Mouse (Mus musculus) neural tube, embryonic 15.5 days (tissue): Measurements from ENCODE around the gene Iqcd. TPM values are rescaled to one million over a fixed set of nuclear protein-coding genes. Genes with fewer than 3 reads are reported as not detected.
A peak's percentile ranks its signal among the peaks of the same experiment; 100 is the strongest.

Experiments
- ATAC-seq: fragments of 200-750 bp; cut with Nextera tagmentation; 2 replicates; pipeline ENCODE4 v1.8.0; 2017; ENCODE audit warnings: mild to moderate bottlenecking, moderate TSS enrichment, moderate library complexity; ENCODE audit not compliant: low FRiP score
- H3K27ac ChIP-seq: fragments of 300-500 bp; sonication (generic); replicated peaks from 2 replicates; pipeline ENCODE4 v1.5.1; 2015; ENCODE audit warnings: mild to moderate bottlenecking, inconsistent platforms
- H3K27me3 ChIP-seq: fragments of 300-500 bp; sonication (generic); replicated peaks from 2 replicates; pipeline ENCODE4 v1.6.1; 2015; ENCODE audit warnings: inconsistent platforms
- H3K36me3 ChIP-seq: fragments of 300-500 bp; sonication (generic); 2 replicates; pipeline ENCODE4 v1.6.1; 2015; ENCODE audit warnings: inconsistent platforms
- H3K4me1 ChIP-seq: fragments of 300-500 bp; sonication (generic); 2 replicates; pipeline ENCODE4 v1.6.1; 2015; ENCODE audit warnings: inconsistent platforms
- H3K4me2 ChIP-seq: fragments of 300-500 bp; sonication (generic); 2 replicates; pipeline ENCODE4 v1.6.1; 2015; ENCODE audit warnings: inconsistent platforms, mild to moderate bottlenecking, moderate library complexity
- H3K4me3 ChIP-seq: fragments of 300-500 bp; sonication (generic); replicated peaks from 2 replicates; pipeline ENCODE4 v1.5.1; 2015; ENCODE audit warnings: mild to moderate bottlenecking, inconsistent platforms
- H3K9ac ChIP-seq: fragments of 300-500 bp; sonication (generic); replicated peaks from 2 replicates; pipeline ENCODE4 v1.6.1; 2015; ENCODE audit warnings: mild to moderate bottlenecking, inconsistent platforms
- H3K9me3 ChIP-seq: fragments of 300-500 bp; sonication (generic); replicated peaks from 2 replicates; pipeline ENCODE4 v1.6.1; 2016; ENCODE audit warnings: inconsistent platforms
- WGBS: fragments of 180-500 bp; shearing (Covaris S2); methylation state at CpG from one replicate; pipeline ENCODE4 v1.1.7; 2015; ENCODE audit warnings: mixed read lengths; 5-methylcytosine and 5-hydroxymethylcytosine counted together
- polyA plus RNA-seq: library from polyadenylated mRNA; unstranded; fragments of >200 nt; fragmentation: Nextera tagmentation; extraction: Ambion mirVana; gene quantifications from 2 replicates; pipeline ENCODE4 v1.2.1, GENCODE M21; 2015

Gene Iqcd
- polyA plus RNA-seq, 1 experiment from 2014 or later = 1.5 TPM

DNA sequence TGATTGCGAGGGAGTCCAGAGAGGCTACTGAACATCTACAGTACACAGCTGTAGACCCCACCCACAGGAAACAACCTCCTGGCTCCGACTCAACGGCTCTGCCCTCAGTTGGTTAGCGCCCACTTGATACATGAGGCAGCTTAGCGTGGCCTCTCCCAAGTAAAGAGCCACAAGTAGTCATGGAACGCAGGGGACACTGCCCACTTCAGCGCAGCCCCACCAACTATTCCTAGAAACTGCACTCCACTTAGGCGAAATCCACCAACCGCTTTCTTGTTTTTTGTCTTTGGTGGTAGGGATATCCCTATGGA is 1.2 kb upstream of the Iqcd start:
- 34% methylated on average over 9 of the region's 9 CpGs for WGBS
- Histone ChIP-seq H3K4me1 (peaks cover 37% of the 10 kb centered on the region), H3K9ac (peak overlapping the region; percentile 93)

DNA sequence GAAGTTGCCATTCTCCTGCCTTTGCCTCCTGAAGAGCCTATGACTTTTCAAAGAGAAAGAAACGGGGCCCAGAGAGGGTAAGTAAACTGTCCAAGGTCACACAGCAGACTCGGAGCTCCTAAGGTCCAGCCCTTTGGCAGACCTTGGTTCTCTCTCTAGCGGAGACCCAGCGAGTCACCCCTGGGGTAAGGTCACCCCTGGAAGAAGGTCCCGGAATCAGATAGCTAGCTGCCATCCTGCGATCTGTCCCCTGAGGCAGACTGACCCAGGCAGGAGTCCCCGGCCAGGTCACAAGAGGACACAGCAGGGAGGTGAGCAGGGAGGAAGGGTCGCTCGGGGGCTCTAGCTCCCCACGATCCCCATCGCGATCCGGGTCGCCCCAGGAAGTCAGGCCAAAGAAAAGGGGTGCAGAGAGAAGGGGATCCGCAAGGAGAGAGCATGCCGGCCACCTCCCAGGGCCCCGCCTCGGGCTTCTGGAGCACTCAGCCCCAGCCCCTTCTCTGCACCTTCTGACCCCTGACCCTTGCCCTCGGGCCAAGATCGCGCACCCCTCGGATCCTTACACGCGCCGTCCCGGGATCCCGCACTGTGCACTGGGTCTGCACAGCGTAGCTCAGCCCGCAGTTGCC is 762 bp upstream of the Iqcd start:
- H3K36me3 ChIP-seq = peaks cover 8% of the 10 kb centered on the region; the same call in 1 of the 2 replicates
- ATAC-seq = peak; percentile 3; the same call in 1 of the 2 replicates

More for the DNA sequence above, 1.2 kb upstream of the Iqcd start:
- peak overlapping the region; percentile 97 for H3K4me2 ChIP-seq
- H3K27me3 ChIP-seq = no peaks in the 10 kb centered on the region
- no peaks in the 10 kb centered on the region for H3K9me3 ChIP-seq
- H3K36me3 ChIP-seq = peaks cover 11% of the 10 kb centered on the region; the same call in 1 of the 2 replicates
- peak overlapping the region; percentile 88 for H3K27ac ChIP-seq
- ATAC-seq = no peak
- peak overlapping the region; percentile 92 for H3K4me3 ChIP-seq

GRCm38 (mm10) chr5:120590356-120591010 is 1.7 kb downstream of the Iqcd start:
- H3K27ac ChIP-seq = no peak overlapping the region
- H3K9me3 ChIP-seq = no peaks in the 10 kb centered on the region
- peaks cover 28% of the 10 kb centered on the region for H3K4me1 ChIP-seq
- no peak for ATAC-seq
- H3K9ac ChIP-seq = no peak overlapping the region
- H3K27me3 ChIP-seq = no peaks in the 10 kb centered on the region
- no peak overlapping the region for H3K4me3 ChIP-seq
- 79% methylated on average over 16 of the region's 16 CpGs for WGBS
- H3K4me2 ChIP-seq = no peak overlapping the region
- no peaks in the 10 kb centered on the region for H3K36me3 ChIP-seq

More for the DNA sequence above, 762 bp upstream of the Iqcd start:
- 3% methylated on average over 29 of the region's 29 CpGs for WGBS
- peak overlapping the region; percentile 93 for H3K9ac ChIP-seq
- H3K4me3 ChIP-seq = peak overlapping the region; percentile 92
- H3K4me2 ChIP-seq = peak overlapping the region; percentile 97
- no peaks in the 10 kb centered on the region for H3K27me3 ChIP-seq
- peaks cover 37% of the 10 kb centered on the region for H3K4me1 ChIP-seq
- no peaks in the 10 kb centered on the region for H3K9me3 ChIP-seq
- H3K27ac ChIP-seq = peak overlapping the region; percentile 88

DNA sequence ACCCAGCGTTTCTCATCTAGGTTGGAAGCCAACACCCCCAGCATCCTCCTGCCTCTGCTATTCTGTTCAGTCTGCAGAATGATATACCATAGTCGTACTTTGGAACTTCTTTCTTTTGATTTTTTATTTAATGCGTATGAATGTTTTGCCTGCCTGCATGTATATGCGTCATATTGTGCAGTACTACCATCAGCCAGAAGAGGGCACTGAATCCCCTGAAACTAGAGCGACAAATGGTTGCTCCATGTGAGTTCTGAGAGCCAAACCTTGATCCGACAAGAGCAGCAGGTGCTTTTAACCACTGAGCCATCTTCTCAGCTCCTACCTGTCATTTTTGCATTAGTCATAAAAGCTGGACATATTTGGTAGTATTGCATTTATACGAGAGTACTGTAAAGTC is 3.3 kb downstream of the Iqcd start:
- H3K9ac ChIP-seq = no peak overlapping the region
- no peak overlapping the region for H3K27ac ChIP-seq
- no peak overlapping the region for H3K4me3 ChIP-seq
- no peaks in the 10 kb centered on the region for H3K9me3 ChIP-seq
- peaks cover 15% of the 10 kb centered on the region for H3K4me1 ChIP-seq
- H3K4me2 ChIP-seq = no peak overlapping the region
- H3K27me3 ChIP-seq = no peaks in the 10 kb centered on the region
- ATAC-seq = no peak
- WGBS = 74% methylated on average over 7 of the region's 7 CpGs
- H3K36me3 ChIP-seq = no peaks in the 10 kb centered on the region

- H3K27me3 ChIP-seq = no peaks in the 10 kb centered on the region
- no peak overlapping the region for H3K4me3 ChIP-seq
- H3K9me3 ChIP-seq = no peaks in the 10 kb centered on the region
- no peak overlapping the region for H3K9ac ChIP-seq
- H3K4me2 ChIP-seq = no peak overlapping the region
- H3K4me1 ChIP-seq = no peaks in the 10 kb centered on the region
- no peaks in the 10 kb centered on the region for H3K36me3 ChIP-seq
- no peak overlapping the region for H3K27ac ChIP-seq
- 80% methylated on average over 6 of the region's 6 CpGs for WGBS
- ATAC-seq = no peak
These were observed 5.7 kb downstream of the Iqcd start for GRCm38 (mm10) chr5:120594485-120594884.

DNA sequence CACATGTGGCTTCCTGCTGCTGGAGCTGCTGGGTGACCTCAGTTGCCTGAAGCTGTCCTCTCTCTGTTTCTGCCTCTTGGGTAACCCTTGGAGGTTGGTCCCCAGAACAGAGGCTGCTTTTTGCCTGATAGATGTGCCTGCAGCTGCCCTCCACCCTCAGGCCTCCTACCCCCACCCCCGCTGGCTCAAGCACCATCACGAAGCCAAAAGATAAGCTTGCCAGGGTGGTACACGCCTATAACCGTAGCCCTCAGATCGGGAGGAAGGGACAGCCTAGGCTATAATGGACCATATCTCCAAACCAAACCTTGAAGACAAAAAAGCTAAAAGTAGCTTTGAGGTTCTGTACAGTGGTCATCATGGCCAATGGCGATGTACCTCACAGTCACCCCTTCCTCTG is 10.8 kb downstream of the Iqcd start:
- no peaks in the 10 kb centered on the region for H3K27me3 ChIP-seq
- H3K36me3 ChIP-seq = no peaks in the 10 kb centered on the region
- no peak overlapping the region for H3K9ac ChIP-seq
- H3K4me3 ChIP-seq = no peak overlapping the region
- no peaks in the 10 kb centered on the region for H3K4me1 ChIP-seq
- no peak overlapping the region for H3K27ac ChIP-seq
- ATAC-seq = no peak
- WGBS = 92% methylated on average over 6 of the region's 6 CpGs
- no peaks in the 10 kb centered on the region for H3K9me3 ChIP-seq
- no peak overlapping the region for H3K4me2 ChIP-seq

GRCm38 (mm10) chr5:120600946-120601668 is 12.3 kb downstream of the Iqcd start:
- no peaks in the 10 kb centered on the region for H3K27me3 ChIP-seq
- H3K27ac ChIP-seq = no peak overlapping the region
- H3K9me3 ChIP-seq = no peaks in the 10 kb centered on the region
- H3K4me1 ChIP-seq = peaks cover 5% of the 10 kb centered on the region
- H3K4me2 ChIP-seq = no peak overlapping the region
- WGBS = 48% methylated on average over 11 of the region's 11 CpGs
- ATAC-seq = no peak
- no peaks in the 10 kb centered on the region for H3K36me3 ChIP-seq
- no peak overlapping the region for H3K9ac ChIP-seq
- H3K4me3 ChIP-seq = no peak overlapping the region

GRCm38 (mm10) chr5:120602210-120602609 is 13.4 kb downstream of the Iqcd start:
- no peak overlapping the region for H3K27ac ChIP-seq
- H3K4me1 ChIP-seq = peaks cover 5% of the 10 kb centered on the region
- 93% methylated on average over 12 of the region's 12 CpGs for WGBS
- ATAC-seq = no peak
- H3K9me3 ChIP-seq = no peaks in the 10 kb centered on the region
- no peak overlapping the region for H3K4me3 ChIP-seq
- no peak overlapping the region for H3K9ac ChIP-seq
- H3K36me3 ChIP-seq = no peaks in the 10 kb centered on the region
- H3K4me2 ChIP-seq = no peak overlapping the region
- no peaks in the 10 kb centered on the region for H3K27me3 ChIP-seq

DNA sequence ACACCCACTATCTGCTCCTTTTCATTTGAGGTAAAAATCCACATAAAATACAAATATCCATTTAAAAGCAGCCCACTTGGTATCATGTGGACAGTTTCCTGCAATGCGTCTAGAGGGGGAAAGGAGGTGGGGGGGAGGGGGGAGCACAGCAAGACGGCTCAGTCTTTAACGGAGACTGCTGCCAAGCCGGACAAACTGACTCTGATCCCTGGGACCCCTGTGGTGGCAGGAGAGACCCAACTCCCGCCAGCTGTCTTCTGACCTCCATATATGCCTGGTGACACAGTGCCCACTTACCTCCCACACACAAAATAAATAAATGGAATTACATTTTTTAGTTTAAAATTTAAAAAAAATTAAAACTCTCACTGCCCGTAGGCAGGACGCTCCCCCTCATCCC is 14.7 kb downstream of the Iqcd start:
- 59% methylated on average over 7 of the region's 7 CpGs for WGBS
- Histone ChIP-seq H3K4me3 (no peak overlapping the region), H3K27me3 (no peaks in the 10 kb centered on the region), H3K27ac (no peak overlapping the region), H3K9ac (no peak overlapping the region), H3K4me1 (peaks cover 5% of the 10 kb centered on the region), H3K9me3 (no peaks in the 10 kb centered on the region), H3K36me3 (peaks cover 5% of the 10 kb centered on the region), H3K4me2 (no peak overlapping the region)
- no peak for ATAC-seq

- Histone ChIP-seq H3K4me2 (peak overlapping the region; percentile 65), H3K27ac (peak overlapping the region; percentile 74), H3K4me3 (peak overlapping the region; percentile 35), H3K27me3 (no peaks in the 10 kb centered on the region), H3K9ac (0 out of 2 replicates have a peak overlapping the region, but pooled peaks have one; percentile 47), H3K9me3 (no peaks in the 10 kb centered on the region), H3K36me3 (peaks cover 5% of the 10 kb centered on the region), H3K4me1 (peaks cover 13% of the 10 kb centered on the region)
- WGBS = 3% methylated on average over 6 of the region's 6 CpGs
- ATAC-seq = no peak; the same call in 1 of the 2 replicates
These were observed 16.0 kb downstream of the Iqcd start for GRCm38 (mm10) chr5:120604839-120605238.

DNA sequence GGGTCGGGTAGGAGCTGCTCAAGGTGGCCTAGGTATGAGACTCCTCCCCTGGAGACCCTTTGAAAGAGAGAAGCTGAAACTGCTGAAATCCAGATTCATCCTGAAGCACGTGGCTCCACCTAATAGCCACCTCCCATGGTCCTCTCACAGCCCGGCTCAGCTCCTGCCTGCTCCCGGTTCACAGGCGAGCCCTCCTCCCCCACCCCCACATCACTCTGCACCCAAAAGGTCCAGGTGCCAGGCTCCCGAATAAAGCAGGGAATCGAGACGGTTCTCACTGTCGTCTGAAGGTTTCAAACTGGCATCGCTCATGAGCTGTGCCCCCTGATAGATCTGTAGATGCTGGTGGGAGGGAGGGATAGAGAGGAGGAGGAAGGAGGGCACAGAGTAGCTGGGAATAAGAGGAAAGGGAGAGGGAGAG is 16.4 kb downstream of the Iqcd start:
- no peaks in the 10 kb centered on the region for H3K9me3 ChIP-seq
- ATAC-seq = peak; percentile 51
- 5% methylated on average over 10 of the region's 10 CpGs for WGBS

GRCm38 (mm10) chr5:120605688-120606087 is 16.9 kb downstream of the Iqcd start:
- Histone ChIP-seq H3K36me3 (peaks cover 5% of the 10 kb centered on the region), H3K9ac (no peak overlapping the region)

More for the DNA sequence above, 16.4 kb downstream of the Iqcd start:
- peaks cover 5% of the 10 kb centered on the region for H3K36me3 ChIP-seq
- H3K4me1 ChIP-seq = peaks cover 17% of the 10 kb centered on the region
- H3K4me3 ChIP-seq = peak overlapping the region; percentile 35
- H3K27me3 ChIP-seq = no peaks in the 10 kb centered on the region
- peak overlapping the region; percentile 74 for H3K27ac ChIP-seq
- H3K4me2 ChIP-seq = peak overlapping the region; percentile 65
- peak overlapping the region; percentile 47 for H3K9ac ChIP-seq

More at GRCm38 (mm10) chr5:120605688-120606087, 16.9 kb downstream of the Iqcd start:
- Histone ChIP-seq H3K4me1 (peaks cover 22% of the 10 kb centered on the region), H3K4me2 (peak overlapping the region; percentile 65), H3K27me3 (no peaks in the 10 kb centered on the region), H3K4me3 (peak overlapping the region; percentile 35), H3K27ac (peak overlapping the region; percentile 74), H3K9me3 (no peaks in the 10 kb centered on the region)
- ATAC-seq = peak; percentile 84
- 3% methylated on average over 8 of the region's 8 CpGs for WGBS
